Mouse (Mus musculus) c-Kit-negative CD71-positive TER-119-positive erythroid progenitor cells, embryonic 14.5 days (primary cell): ENCODE results near the gene AB124611.
"Not testable (repeated sequence)": the region's sequence is repeated elsewhere in the genome, so short reads cannot be mapped to it uniquely, and the experiment has no call there.

Experiments used
- DNase-seq: peaks from one replicate; pipeline ENCODE4 v3.0.0-alpha.2; 2013; ENCODE audit warnings: low read depth, low spot score

The AB124611 gene

DNA sequence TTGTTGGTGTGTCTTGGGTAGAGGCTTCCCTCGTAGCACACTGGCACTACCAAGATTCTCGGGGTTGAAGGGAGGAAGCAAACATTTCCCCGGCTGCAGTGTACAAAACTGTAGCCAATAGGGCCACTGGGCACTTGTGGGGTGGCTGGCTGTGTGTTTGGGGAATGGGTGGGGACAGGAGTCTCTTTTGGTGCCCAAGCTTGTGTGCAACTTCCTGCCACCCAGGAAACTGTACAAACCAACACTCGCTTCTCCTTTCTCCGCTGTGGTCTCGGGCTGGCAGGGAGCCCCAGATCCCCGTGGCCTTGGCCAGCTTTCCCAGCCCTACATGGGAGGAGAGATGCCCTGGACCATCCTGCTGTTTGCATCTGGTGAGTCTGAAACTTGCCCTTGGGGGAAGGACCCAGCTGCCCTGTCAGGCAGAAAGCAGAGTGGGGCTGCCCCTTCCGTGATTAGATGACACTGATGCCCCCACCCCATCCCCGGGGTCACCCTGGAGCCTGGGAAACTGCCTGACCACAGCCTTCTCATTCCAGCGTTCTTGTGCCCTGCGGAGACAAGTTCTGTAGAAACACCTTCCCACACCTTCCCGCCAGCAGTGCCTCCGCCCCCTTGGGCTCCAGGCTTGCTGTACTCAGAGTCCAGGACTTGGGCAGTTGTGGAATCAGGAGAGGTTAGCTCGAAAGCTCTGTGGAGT is at the start of gene AB124611:
TSS of gene AB124611 (plus strand) at position 240 of the 697 bp plus-strand sequence.
- DNase-seq: no peak

DNA sequence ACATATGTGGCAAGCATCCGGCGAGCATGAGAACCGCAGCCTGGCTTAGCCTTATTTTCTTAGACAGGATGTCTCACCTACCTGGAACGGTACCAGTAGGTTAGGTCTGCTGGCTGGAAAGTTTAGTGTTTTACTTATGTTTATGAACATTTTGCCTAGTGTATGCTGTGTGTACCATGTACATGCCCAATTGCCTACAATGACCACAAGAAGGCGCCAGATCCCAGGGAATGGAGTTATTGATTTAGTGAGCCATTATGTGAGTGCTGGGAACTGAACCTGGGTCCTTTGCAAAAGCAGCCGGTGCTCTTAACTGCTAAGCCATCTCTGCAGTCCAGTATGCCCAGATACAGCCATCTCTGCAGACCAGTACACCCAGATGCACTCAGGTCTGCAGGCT is 48.3 kb upstream of the AB124611 start:
- no peak for DNase-seq

DNA sequence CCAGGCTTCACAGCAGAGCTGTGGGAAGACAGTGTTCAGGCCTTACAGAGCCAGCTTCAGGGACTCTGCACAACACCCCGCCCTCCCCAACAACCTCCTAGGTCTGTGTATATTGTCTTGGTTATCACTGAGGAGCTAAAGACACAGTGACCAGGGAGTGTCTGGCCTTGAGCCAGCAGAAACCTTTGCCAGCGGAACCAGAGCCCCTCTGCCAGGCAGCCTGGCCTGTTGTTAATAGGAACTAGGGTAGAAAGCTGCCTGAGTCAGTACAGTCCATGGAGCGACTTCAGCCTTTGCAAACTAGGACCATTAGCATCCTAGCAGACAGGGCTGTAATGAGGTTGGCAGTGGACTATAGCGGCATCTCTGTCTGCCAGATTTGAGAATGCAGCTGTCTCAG is 41.9 kb upstream of the AB124611 start:
- DNase-seq: no peak

DNA sequence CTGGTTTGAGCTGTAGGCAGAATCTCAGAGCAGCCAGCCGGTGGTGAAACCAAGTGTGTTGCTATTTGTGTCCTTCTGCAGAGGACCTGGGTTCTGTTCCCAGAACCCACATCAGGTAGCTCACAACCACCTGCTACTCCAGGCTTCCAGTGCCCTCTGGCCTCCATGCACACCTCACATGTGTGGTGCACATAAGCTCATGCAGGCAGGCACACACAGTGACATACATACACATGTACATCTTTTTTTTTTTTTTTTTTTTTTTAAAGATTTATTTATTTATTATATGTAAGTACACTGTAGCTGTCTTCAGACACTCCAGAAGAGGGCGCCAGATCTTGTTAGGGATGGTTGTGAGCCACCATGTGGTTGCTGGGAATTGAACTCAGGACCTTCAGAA is 37.7 kb upstream of the AB124611 start:
- not testable (repeated sequence) for DNase-seq

DNA sequence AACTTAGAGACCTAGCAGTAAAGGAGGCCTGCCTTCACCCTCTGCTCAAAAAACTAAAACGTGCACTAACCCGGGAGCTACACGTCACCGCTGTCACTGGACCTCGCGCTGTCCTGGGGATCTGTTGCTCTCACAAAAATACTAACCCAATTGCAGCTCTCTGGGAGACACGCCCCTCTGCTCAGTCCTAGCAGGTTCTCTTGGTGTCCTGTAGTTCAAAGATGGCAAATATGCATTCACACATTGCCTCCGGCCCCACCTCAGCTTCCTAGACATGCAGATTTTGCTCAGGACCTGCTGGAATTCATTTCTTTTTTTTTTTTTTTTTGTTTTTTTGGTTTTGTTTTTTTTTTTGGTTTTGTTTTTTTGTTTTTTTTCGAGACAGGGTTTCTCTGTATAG is 35.3 kb upstream of the AB124611 start:
- no peak for DNase-seq

DNA sequence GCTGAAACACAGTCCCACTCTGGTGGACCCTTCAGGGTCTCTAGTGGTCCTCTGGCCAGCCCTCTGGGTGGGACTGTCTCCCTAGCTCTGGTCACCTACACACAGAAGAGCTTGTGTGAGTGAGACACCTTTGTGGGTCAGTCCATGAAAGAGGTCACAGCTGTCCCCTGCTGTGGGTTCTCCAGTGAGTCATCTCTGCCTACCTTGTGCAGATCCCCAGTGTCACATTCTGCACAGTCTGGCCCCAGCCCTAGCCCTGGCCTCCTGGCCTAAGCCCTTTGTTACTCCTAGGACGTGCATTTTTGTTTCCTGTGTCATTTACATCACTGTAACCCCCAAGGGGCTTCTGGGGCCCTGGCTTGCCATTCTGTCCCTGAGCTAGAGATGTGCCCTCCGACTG is 32.1 kb upstream of the AB124611 start:
- DNase-seq: no peak

DNA sequence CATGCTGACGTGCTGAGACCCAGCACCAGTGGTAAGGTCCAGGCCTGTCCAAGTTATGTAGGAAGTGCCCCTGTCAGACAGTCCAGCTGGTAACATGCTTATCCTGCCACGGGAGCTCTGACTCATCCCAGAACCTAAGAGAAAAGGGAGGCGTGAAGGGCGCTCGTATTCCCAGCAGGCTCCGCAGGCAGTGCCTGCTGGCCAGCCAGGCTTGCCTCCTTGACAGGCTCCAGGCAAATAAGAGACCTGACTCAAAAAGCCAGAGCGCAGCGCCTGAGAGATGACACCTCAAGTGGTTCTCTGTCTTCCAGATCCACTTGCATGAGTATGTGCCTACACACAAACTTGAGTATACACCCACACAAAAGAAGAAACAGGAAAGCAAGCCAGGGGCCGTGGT is 31.2 kb upstream of the AB124611 start:
- no peak for DNase-seq

DNA sequence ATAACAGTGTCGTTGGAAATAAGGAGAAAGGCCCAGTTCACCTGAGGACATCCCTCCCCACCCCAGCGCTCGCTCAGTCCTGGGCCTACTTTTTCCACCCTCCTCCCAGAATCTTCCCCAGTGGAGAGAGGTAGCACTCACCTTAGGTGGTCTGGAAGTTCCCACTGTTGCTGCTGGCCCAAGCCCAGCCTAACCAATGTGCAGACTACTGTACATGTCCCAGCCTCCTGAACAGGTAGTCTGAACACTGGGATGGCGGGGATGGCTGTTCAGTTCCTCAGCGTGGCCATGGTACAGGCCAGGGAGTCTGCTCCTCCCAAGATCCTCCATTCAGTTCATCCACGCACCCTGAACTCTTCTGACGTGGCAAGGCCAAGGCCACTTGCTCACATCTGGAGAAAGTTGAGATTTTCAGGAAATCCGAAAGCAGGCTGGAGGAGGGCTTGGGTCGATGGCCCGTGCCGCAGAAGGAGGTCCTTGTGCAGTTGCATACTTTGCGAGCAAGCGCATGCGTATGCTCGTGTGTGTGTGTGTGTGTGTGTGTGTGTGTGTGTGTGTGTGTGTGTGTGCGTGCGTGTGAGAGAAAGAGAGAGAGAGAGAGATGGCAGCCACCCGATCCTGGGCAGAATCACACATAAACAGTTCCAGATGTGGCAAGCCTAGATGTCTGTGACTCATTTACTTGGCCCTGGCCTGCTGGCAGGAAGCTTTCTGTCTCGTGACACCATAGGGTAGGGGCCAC is 29.5 kb upstream of the AB124611 start:
- DNase-seq: no peak

DNA sequence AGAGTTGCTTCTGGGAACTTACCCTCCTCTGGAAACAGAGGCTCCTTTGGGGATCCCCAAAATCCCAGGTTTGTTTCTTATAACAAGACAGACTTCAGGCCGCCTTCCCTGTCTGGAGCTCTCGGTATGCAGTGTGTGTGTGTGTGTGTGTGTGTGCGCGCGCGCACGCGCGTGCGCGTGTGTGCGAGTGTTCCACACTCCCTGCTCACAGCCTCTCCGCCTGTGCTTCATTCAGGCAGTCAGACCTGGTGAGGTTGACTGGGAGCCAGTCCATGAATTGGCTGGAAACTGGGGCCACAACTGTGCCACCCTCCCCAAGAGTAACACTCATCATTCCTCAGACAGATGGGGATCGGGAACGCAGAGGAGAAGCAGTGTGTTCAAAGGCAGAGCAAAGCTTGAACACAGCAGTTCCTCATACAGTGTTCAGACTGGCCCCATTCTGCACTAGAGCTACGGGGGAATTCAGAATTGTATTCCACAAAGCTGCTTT is 28.9 kb upstream of the AB124611 start:
- no peak for DNase-seq

DNA sequence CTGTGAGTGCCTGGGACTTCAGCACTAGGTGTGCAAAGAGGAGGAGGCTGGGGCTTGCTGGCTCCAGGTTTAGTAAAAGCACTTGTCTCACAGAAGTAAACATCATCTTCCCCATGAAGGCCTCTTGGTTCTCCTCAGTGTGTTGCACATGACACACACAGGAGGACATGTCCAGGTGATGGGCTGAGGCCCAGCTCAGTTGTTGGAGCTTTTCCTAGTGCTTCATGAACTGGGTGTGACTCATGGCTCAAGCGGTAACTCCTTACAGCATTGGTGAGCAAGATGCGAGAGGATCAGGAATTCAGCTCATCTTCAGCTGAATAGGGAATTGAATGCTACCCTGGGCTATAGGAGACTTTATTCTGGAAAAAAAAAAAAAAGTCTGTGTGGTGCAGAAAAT is 28.3 kb upstream of the AB124611 start:
- DNase-seq: no peak

DNA sequence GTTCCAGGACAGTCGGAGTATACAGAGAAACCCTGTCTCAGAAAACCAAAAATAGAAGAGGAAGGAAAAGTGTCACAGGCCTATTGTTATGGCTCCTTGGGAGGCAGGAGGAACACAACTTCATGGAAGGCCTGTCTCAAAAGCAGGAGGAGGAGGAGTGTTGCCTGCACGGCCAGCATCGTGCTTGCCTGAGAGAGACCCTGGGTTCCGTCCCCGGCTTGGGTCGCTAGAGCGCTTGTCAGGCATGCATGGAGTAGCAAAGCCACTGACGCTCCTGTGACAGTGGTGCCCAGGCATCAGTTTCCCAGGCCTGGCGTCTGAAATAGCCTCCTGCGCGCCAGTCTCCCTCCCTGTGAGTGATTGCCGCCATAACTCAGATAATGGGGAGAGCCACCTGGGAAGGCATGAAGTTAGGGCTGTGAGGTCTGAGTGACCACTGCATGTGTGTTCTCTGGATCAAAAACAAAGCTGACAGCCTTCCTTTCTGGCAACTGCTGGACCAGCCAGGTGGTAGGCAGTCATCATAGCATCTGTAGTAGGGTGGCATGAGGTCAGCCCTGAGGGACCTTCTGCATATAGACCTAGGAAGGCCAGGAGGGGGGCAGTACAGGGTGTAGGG is 27.6 kb upstream of the AB124611 start:
- DNase-seq: no peak

DNA sequence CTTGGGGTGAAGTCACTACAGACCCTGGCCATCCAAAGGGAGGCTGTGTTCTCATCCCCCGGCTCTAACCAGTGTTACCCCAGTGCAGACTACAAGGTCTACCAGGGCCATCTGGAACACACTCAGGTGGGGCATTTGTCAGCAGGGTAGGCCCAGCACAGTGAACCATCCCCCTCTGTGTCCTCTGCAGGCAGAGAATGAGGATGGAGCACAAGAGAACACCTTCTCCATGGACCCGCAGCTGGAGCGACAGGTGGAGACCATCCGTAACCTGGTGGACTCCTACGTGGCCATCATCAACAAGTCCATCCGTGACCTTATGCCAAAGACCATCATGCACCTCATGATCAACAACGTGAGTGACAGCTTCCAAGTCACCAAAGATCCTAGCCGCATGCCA is 22.6 kb upstream of the AB124611 start:
- no peak for DNase-seq

DNA sequence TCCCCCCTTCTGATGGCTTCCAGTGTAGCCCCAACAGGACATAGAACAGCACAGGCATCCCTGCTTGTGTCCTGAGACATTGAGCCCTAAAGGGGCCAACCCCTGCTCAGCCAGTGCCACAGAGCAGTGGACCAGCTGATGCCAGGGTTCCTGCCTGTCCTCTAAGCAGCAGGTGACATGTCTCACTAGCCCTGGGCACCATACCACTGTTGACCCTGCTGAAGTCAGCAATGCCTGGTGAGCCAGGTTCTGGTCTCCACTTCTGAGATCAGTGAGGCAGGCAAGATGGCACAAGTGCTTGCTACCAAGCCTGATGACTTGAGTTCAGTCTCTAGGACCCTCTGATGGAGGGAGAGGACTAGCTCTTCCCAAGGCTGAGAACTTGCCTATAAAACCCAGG is 20.2 kb upstream of the AB124611 start:
- no peak for DNase-seq

DNA sequence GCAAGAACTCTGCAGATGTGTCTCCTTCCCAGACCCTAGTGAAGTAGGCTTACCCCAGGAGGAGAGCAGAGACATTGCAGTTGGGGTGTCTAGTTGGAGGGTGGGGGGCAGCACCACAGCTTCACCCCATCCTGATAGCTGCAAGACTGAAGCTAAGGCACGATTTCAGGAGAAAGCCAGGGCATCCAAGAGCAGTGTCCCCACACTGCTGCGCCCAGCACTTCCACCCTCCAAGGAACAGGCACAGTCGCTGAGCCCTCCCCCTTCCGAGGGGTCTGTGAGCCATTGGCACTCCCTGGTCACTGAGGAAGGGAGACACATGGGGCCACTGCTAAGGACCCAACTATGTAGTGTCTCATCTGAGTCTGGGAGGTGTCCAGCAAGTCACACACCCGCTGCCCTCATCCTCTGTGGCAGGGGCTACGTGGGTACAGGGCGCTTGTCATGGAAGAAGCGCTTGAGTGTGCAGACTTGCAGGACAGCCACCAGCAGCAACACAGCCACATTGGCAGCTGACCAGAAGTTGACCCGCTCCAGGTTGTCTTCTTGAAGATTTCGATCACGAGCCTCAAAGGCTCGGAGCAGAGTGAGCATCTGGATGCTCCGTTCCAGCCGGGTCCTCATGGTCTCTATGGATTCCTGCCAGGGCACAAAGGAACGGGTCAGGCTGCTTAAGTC is 18.1 kb upstream of the AB124611 start:
- no peak for DNase-seq

DNA sequence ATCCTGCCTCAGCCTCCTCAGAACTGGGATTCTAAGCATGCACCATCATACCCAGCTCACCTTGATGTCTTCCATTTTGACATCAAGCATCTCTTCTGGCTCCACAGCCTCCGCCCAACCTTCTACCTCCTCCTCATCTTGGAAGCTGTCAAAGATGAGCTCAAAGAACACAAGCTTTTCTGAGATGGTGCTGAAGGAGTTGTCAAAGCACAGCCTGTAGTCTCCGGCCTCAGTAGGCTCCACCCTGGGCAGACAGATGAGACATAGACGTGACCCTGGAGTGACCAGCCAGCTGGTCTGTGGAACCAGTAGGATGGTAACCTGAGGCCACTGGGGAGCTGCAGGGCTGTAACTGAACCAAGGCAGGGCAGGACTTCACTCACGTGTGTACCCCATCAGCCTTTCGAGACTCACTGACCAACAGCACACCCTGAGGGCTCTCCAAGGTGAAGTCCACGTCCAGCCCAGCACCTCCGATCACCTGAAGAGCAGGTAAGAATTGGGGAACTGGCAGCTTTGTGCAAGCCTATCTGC is 17.0 kb upstream of the AB124611 start:
- no peak for DNase-seq

DNA sequence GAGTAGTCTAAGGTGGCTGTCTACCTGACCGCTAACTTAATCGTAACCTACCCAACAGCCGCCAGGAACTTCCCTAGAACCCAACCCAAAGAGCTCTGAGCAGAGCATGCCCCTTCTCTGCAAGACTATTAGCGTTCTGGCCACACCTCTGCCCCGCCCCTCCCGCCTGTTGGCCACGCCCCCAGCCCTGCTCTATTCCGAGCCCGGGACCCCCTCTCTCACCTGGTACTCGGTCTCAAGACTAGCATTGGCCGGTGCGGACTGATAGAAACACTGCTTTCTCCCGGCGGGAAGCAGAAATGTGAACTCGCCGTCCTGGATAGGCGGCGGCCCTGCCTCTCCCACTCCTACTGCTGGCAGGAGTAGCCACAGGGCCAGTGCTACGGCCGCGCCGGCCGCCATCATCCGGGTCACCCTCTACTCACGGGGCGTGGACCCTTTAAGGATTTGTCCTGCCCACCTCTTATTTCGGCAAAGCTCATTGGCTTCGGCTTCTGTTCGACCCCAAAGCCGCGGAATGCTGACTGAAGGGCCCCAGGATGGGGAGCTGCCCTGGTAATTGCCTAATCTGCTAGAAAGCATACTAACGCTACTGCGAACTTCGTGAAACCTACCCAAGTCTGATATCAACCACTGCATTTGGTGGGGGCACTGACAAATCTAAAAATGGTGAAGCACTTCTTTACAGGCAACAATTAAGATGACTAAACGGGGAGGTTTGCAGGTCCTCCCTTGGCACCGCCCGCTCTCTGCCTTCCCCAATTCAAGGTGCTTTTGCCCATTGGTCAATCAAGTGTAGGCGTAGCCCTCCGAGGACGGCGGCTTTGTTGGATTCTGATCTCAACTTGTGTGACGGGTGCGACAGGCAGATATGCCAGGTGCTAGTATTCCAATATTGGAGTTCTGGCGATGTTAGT is 15.9 kb upstream of the AB124611 start, which contains the start of gene Tmed1:
TSS of gene Tmed1 (minus strand) at position 481 of the 917 bp plus-strand sequence.
- peak; percentile 78 for DNase-seq

DNA sequence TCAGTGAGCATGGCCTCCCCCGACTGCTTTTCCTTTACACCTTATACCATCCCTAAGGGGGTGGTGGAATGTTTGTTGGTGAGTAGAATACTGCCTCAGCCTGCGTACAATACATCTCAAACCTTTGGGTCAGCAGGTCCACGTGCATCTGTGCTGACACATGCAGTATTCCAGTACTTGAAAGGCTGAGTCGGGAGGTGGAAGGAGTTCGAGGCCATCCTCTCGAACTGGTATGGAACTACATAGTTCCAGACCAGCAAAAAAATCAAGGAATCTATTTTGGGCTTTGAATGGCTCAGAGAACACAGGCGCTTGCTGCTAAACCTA is 15.3 kb upstream of the AB124611 start:
- no peak for DNase-seq

DNA sequence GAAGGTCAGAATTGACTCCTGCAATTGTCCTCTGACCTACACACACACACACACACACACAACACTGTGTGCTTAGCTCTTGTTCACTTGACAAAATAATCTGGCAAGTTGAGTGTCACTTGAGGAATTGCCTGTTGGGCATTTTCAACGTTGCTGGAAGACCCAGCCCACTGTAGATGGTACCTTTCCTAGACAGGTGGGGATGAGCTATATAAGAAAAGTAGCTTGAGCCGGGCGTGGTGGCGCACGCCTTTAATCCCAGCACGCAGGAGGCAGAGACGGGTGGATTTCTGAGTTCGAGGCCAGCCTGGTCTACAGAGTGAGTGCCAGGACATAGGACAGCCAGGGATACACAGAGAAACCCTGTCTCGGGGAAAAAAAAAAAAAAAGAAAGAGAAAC is 14.9 kb upstream of the AB124611 start:
- DNase-seq: no peak

DNA sequence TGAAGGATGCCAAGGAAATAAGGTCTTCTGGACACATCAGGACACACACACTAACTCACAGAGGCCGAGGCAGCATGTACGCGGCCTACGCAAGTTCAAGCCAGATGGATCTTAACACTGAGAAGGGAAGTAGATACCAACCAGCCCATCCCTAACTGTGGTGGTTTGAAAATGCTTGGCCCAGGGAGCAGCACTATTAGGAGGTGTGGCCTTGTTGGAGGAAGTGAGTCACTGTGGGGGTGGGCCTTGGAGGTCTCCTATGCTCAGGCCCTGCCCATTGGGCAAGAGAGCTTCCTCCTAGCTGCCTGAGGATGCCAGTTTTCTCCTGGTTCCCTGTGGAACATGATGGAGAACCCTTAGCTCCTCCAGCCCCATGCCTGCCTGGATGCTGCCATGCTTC is 12.5 kb upstream of the AB124611 start:
- DNase-seq: no peak

DNA sequence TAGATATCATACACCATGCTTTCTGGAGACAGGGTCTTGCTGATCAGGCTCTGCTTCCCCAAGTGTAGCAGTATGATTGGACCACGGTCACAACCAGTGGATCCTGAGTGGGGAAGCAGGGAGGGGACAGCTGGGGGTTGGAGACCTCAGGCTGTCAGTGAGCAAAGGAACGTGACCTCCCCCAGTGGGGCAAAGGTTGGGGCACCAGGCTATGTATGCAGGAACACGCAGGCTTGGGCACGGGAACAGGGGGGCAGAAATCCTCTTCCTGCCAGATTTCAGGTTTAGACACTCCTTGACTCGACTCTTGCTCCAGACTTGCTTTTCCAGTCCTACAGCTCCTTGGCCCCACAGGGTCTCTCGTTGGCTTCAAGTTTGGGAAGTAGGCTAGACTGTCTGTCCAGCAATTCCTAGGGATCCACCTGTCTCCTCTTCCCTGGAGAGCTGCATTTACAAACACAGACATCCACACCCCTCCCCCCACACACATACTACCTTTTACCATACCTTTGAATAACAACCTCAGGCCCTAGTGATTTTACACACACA is 8.0 kb upstream of the AB124611 start:
- DNase-seq: no peak

DNA sequence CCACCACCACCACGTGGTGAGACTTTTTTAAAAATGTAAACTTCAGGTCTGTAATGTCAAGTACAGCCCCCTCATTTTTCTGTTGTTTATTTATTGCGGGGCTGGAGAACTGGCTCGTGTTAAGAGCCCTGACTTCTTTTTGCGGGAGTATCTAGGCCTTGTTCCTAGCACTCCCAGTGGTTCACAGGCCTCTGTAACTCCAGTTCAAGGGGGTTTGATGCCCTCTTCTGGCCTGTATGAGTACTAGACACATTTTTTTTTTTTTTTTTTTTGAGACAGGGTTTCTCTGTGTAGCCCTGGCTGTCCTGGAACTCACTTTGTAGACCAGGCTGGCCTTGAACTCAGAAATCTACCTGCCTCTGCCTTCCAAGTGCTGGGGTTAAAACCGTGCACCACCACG is 7.3 kb upstream of the AB124611 start:
- not testable (repeated sequence) for DNase-seq
